Mouse (Mus musculus) G1E (cell line): ENCODE measurements around the gene Clk2.

Experiments used
- CTCF ChIP-seq: IDR thresholded peaks from 2 replicates; pipeline ENCODE4 v1.5.1; 2012; ENCODE audit warnings: low read depth, low read length, inconsistent platforms, mixed read lengths
- GATA2 ChIP-seq: IDR thresholded peaks from 2 replicates; pipeline ENCODE4 v1.6.1; 2012; ENCODE audit warnings: low read depth, low read length, inconsistent platforms, borderline replicate concordance

DNA sequence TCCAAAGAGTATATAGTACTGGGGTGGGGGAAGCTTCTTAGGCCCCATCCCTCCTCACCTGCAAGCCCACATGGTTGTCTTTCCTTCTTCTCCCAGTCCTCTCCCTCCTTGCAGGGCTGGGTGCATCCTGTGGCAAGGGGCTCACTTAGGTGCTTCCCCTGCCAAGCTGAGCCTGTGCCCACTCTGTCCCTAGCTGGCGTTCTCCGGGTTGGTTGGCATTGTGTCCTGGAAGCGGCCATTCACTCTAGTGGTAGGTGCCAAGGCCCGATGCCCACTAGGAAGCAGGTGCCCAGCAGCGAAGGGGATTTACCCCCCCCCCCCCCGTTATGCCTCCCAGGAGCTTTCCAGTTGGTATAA lies 19.3 kb downstream of the Clk2 start:
- TF ChIP-seq CTCF (no peak), GATA2 (no peak)
